Mouse (Mus musculus) intestine, postnatal 0 days (tissue): Measurements from ENCODE around the gene Psma3. TPM values are rescaled to one million over a fixed set of nuclear protein-coding genes. Genes with fewer than 3 reads are reported as not detected.

Experiments
- ATAC-seq: fragments of 200-750 bp; cut with Nextera tagmentation; 2 replicates; pipeline ENCODE4 v1.8.0; 2017; ENCODE audit warnings: mild to moderate bottlenecking, moderate TSS enrichment, moderate library complexity
- H3K27ac ChIP-seq: fragments of 300-500 bp; sonication (generic); 2 replicates; pipeline ENCODE4 v1.5.1; 2014; ENCODE audit warnings: mild to moderate bottlenecking, low read depth, low read length, moderate library complexity
- H3K27me3 ChIP-seq: fragments of 300-500 bp; sonication (generic); replicated peaks from 2 replicates; pipeline ENCODE4 v1.6.1; 2014; ENCODE audit warnings: low read length, mixed read lengths; ENCODE audit not compliant: control insufficient read depth, insufficient read depth
- H3K36me3 ChIP-seq: fragments of 300-500 bp; sonication (generic); 2 replicates; pipeline ENCODE4 v1.6.1; 2014; ENCODE audit warnings: mild to moderate bottlenecking, moderate library complexity; ENCODE audit not compliant: control insufficient read depth, insufficient read depth
- H3K4me1 ChIP-seq: fragments of 300-500 bp; sonication (generic); replicated peaks from 2 replicates; pipeline ENCODE4 v1.6.1; 2014; ENCODE audit warnings: antibody characterized with exemption, low read length, mixed read lengths; ENCODE audit not compliant: control insufficient read depth, insufficient read depth
- H3K4me2 ChIP-seq: fragments of 300-500 bp; sonication (generic); replicated peaks from 2 replicates; pipeline ENCODE4 v1.6.1; 2014; ENCODE audit warnings: low read depth, mild to moderate bottlenecking, moderate library complexity
- H3K4me3 ChIP-seq: fragments of 300-500 bp; sonication (generic); 2 replicates; pipeline ENCODE4 v1.5.1; 2014; ENCODE audit warnings: low read depth, low read length
- H3K9ac ChIP-seq: fragments of 300-500 bp; sonication (generic); 2 replicates; pipeline ENCODE4 v1.6.1; 2014; ENCODE audit warnings: mild to moderate bottlenecking, low read depth, low read length
- H3K9me3 ChIP-seq: fragments of 300-500 bp; sonication (generic); 2 replicates; pipeline ENCODE4 v1.6.1; 2016; ENCODE audit warnings: mixed run types; ENCODE audit not compliant: control insufficient read depth
- CTCF ChIP-seq: sonication (generic); IDR thresholded peaks from 2 replicates; pipeline ENCODE4 v1.5.1; 2016; ENCODE audit warnings: low read depth, mild to moderate bottlenecking, control low read depth, antibody characterized with exemption, moderate library complexity
- WGBS: fragments of 180-500 bp; shearing (Covaris S2); extraction: QIAGEN DNeasy Blood & Tissue Kit; methylation state at CpG from one replicate; pipeline ENCODE4 v1.1.7; 2014; 5-methylcytosine and 5-hydroxymethylcytosine counted together
- polyA plus RNA-seq: library from polyadenylated mRNA; unstranded; fragments of >200 nt; fragmentation: Nextera tagmentation; extraction: Ambion mirVana; gene quantifications from 2 replicates; pipeline ENCODE4 v1.2.1, GENCODE M21; 2015

The Psma3 gene
- polyA plus RNA-seq, 1 experiment from 2014 or later = 387 TPM

DNA sequence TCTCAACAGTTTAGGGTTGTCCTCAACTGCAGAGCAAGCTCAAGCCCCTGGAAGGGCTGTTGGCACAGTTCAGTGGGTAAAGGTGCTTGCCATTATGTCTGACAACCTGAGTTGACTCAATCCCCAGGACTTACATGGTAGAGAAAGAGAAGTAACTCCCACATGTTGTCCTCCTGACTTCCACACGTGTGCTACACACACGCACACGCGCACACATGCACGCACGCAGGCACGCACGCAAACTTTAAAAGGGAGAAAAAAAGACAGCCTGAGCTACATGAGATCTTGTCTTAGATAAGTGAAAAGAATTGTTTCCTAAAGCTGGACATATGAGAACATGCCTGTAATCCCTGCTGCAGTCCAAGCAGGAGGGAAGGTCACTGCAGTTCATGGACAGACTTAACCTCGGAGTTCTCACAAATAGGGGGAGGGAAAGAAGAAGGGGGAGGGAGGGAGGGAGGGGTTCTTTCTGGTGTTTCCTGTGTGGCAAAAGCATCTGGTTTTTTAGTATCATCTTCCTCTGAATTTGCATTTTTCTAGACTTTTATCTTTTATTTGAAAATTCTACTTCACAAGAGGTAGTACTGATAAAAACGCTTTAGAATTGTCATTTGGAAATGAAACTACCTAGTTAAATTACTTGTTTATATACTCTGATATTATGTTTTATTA, 27.7 kb upstream of the Psma3 start:
- H3K27ac ChIP-seq = no peak overlapping the region
- no peak overlapping the region for H3K9ac ChIP-seq
- H3K4me1 ChIP-seq = no peaks in the 10 kb centered on the region
- peaks cover 47% of the 10 kb centered on the region for H3K36me3 ChIP-seq
- no peak for TF ChIP-seq CTCF
- 91% methylated on average over 10 of the region's 10 CpGs for WGBS
- ATAC-seq = no peak
- no peaks in the 10 kb centered on the region for H3K9me3 ChIP-seq
- no peak overlapping the region for H3K4me3 ChIP-seq
- no peaks in the 10 kb centered on the region for H3K27me3 ChIP-seq
- no peak overlapping the region for H3K4me2 ChIP-seq

GRCm38 (mm10) chr12:70958640-70959039, 15.8 kb upstream of the Psma3 start:
- no peak overlapping the region for H3K4me2 ChIP-seq
- no peaks in the 10 kb centered on the region for H3K27me3 ChIP-seq
- no peak for ATAC-seq
- peaks cover 69% of the 10 kb centered on the region for H3K36me3 ChIP-seq
- no peaks in the 10 kb centered on the region for H3K9me3 ChIP-seq
- H3K27ac ChIP-seq = no peak overlapping the region
- TF ChIP-seq CTCF = no peak
- 94% methylated on average over 4 of the region's 4 CpGs for WGBS
- H3K4me1 ChIP-seq = no peaks in the 10 kb centered on the region
- H3K4me3 ChIP-seq = no peak overlapping the region
- H3K9ac ChIP-seq = no peak overlapping the region

DNA sequence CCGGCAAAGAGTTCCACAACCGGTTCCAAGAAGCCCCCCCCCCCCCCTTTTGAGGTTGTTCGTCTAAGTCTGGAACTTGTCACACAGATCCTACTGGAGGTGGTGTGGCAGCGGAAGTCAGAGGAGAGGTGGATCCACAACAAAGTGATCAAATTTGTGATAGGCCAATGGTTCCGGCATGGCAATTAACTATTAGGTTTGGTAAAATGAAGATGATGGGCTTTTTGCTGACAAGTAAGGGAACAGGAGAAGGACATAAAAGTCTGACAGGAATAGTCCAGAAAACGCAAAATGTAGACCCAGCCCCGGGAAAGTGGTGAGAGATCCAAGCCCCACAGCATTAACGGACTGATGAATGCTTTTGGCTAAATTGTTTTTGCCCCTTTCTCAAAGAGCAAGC, 6.8 kb upstream of the Psma3 start:
- Histone ChIP-seq H3K4me2 (peak overlapping the region; percentile 65), H3K9me3 (no peaks in the 10 kb centered on the region)

DNA sequence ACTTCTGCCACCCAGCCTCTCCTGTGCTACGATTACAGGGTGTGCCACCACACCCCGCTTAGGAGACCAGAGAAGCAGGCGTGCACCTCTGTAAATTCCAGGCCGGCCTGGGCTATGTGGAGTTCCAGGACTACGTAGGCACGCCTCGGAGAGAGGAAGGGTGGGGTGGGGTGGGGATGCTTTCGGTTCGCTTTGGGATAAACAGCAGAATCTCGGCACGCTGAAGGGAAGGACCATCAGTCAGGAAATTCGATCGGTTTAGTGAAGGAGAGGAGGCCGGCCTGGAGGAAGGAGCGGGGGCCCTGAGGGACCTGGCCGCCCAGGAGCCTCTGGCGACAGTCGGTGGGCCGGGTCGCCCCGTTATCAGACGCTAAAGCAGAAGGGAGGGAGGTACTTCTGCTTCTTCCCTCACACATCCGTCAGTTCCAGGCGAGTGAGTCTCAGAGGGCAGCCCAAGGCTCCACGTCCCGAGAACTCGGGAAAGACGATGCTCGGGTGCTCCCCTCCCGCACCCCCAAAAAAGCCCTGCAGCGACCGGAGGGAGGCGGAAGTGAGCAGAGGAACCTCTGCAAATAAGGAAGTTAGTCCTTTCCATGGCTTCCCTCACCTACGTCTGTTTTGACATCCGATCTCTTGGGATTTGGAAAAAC, 6.2 kb upstream of the Psma3 start:
- H3K4me2 ChIP-seq = peak overlapping the region; percentile 65
- peak overlapping the region; percentile 97 for H3K27ac ChIP-seq
- no peaks in the 10 kb centered on the region for H3K4me1 ChIP-seq
- peak overlapping the region; percentile 79 for H3K9ac ChIP-seq
- H3K4me3 ChIP-seq = peak overlapping the region; percentile 82
- H3K27me3 ChIP-seq = no peaks in the 10 kb centered on the region
- peak; percentile 82 for ATAC-seq
- H3K36me3 ChIP-seq = 0 out of 2 replicates have a peak, but pooled peaks cover 6% of the 10 kb centered on the region
- WGBS = under 1% methylated on average over 35 of the region's 35 CpGs
- TF ChIP-seq CTCF = peak; percentile 78
- no peaks in the 10 kb centered on the region for H3K9me3 ChIP-seq

More for the DNA sequence above, 6.8 kb upstream of the Psma3 start:
- Histone ChIP-seq H3K27me3 (no peaks in the 10 kb centered on the region), H3K36me3 (0 out of 2 replicates have a peak, but pooled peaks cover 6% of the 10 kb centered on the region), H3K27ac (peak overlapping the region; percentile 97), H3K4me3 (peak overlapping the region; percentile 82), H3K4me1 (no peaks in the 10 kb centered on the region), H3K9ac (0 out of 2 replicates have a peak overlapping the region, but pooled peaks have one; percentile 79)
- TF ChIP-seq CTCF = no peak
- WGBS = 42% methylated on average over 8 of the region's 8 CpGs
- no peak for ATAC-seq

- TF ChIP-seq CTCF = no peak
These were observed 5.6 kb upstream of the Psma3 start for GRCm38 (mm10) chr12:70968791-70969307.

DNA sequence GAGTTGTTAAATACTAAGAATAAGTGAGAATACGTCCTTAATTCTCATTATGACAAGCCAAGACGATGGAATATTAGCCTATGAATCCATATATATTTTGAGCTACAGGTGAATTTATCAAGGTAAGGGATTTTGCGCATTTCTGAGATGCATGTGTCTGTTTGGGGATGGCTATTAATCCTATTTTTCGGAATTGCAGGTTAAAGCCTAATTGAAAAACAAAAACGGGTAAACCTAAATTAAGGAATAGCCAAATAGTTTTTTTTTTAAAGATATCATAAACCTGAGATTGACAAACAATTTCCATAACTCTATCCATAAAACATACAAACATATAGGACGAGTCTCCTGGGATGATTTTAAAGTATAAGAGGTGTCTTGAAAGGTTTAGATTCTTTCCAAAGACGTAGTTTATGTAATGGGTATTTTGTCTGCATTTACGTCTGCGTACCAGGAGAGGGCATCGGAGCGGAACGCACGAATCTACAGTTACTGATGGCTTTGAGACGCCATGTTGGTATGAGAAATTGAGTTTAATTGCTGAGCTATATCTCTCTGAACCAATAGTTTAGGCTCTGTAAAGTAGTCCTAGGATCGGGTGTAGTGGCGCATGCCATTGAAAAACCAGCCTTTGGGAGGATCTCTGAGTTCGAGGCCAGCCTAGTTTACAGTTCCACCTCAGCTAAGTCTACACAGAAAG, 4.8 kb upstream of the Psma3 start:
- Histone ChIP-seq H3K4me1 (no peaks in the 10 kb centered on the region), H3K9ac (no peak overlapping the region), H3K27ac (0 out of 2 replicates have a peak overlapping the region, but pooled peaks have one; percentile 24), H3K9me3 (no peaks in the 10 kb centered on the region), H3K4me2 (peak overlapping the region; percentile 65), H3K27me3 (no peaks in the 10 kb centered on the region), H3K36me3 (no peaks in the 10 kb centered on the region), H3K4me3 (peak overlapping the region; percentile 48)
- ATAC-seq = no peak
- peak; percentile 88 for TF ChIP-seq CTCF
- WGBS = 6% methylated on average over 17 of the region's 17 CpGs

More at GRCm38 (mm10) chr12:70968791-70969307, 5.6 kb upstream of the Psma3 start:
- no peaks in the 10 kb centered on the region for H3K27me3 ChIP-seq
- peak; percentile 65 for ATAC-seq
- H3K4me2 ChIP-seq = peak overlapping the region; percentile 65
- no peaks in the 10 kb centered on the region for H3K9me3 ChIP-seq
- 0 out of 2 replicates have a peak, but pooled peaks cover 4% of the 10 kb centered on the region for H3K36me3 ChIP-seq
- under 1% methylated on average over 15 of the region's 15 CpGs for WGBS
- peak overlapping the region; percentile 97 for H3K27ac ChIP-seq
- peak overlapping the region; percentile 79 for H3K9ac ChIP-seq
- H3K4me1 ChIP-seq = no peaks in the 10 kb centered on the region
- H3K4me3 ChIP-seq = peak overlapping the region; percentile 82
